Mouse (Mus musculus): ENCODE results near the gene Arvcf.

DNA sequence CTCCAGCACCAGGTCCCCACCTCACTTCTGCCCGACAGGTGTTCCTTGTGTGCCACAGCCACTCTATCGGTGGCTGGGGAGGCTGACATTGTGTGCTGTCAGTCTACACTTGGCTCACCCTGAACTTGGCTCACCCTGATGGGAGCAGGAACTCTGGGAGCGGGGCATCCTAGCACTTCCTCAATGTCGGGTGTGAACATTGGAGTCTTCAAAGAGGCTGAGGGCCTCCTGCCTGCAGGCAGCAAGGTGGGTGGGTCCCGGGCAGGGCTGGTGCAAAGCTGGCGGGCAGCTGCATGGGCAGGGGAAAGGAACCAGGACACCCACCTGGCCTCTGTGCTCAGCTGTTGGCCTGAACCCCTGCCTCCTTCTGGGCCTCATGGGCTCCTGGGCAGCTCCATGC lies 88.1 kb downstream of the Arvcf start:
- TF ChIP-seq CTCF (IDR thresholded peaks at IDR 0.05; ENCODE audit: low read depth, low read length) (no peak), TAL1 (conservative IDR thresholded peaks at IDR 0.05; ENCODE audit: low read depth, low read length) (no peak), GATA2 (IDR thresholded peaks at IDR 0.05; ENCODE audit: borderline replicate concordance, low read depth, low read length) (no peak)
